Mouse (Mus musculus) forebrain, embryonic 16.5 days (tissue): ENCODE measurements at regions not wholly inside any gene's neighbourhood (a gene's known extent, or its start where the extent isn't known, plus 50 kb on each side); places are given as distances from the start of the nearest gene placed in this dataset.
A peak's percentile ranks its signal among the peaks of the same experiment; 100 is the strongest.

ENCODE experiments used
- ATAC-seq: fragments of 200-750 bp; cut with Nextera tagmentation; 2 replicates; pipeline ENCODE4 v1.8.0; 2017; ENCODE audit warnings: mild to moderate bottlenecking, moderate library complexity
- H3K27ac ChIP-seq: fragments of 300-500 bp; sonication (generic); 2 replicates; pipeline ENCODE4 v1.5.1; 2014; ENCODE audit warnings: low read length, control low read depth
- H3K27me3 ChIP-seq: fragments of 300-500 bp; sonication (generic); replicated peaks from 2 replicates; pipeline ENCODE4 v1.6.1; 2014; ENCODE audit warnings: low read length; ENCODE audit not compliant: control insufficient read depth, insufficient read depth
- H3K36me3 ChIP-seq: fragments of 300-500 bp; sonication (generic); 2 replicates; pipeline ENCODE4 v1.6.1; 2014; ENCODE audit not compliant: control insufficient read depth, insufficient read depth
- H3K4me1 ChIP-seq: fragments of 300-500 bp; sonication (generic); replicated peaks from 2 replicates; pipeline ENCODE4 v1.6.1; 2014; ENCODE audit warnings: low read length; ENCODE audit not compliant: control insufficient read depth, insufficient read depth
- H3K4me2 ChIP-seq: fragments of 300-500 bp; sonication (generic); 2 replicates; pipeline ENCODE4 v1.6.1; 2014; ENCODE audit warnings: mild to moderate bottlenecking, low read length, control low read depth
- H3K4me3 ChIP-seq: fragments of 300-500 bp; sonication (generic); replicated peaks from 2 replicates; pipeline ENCODE4 v1.5.1; 2014; ENCODE audit warnings: mild to moderate bottlenecking, low read length, control low read depth
- H3K9ac ChIP-seq: fragments of 300-500 bp; sonication (generic); replicated peaks from 2 replicates; pipeline ENCODE4 v1.6.1; 2014; ENCODE audit warnings: low read depth, low read length, control low read depth
- H3K9me3 ChIP-seq: fragments of 300-500 bp; sonication (generic); 2 replicates; pipeline ENCODE4 v1.6.1; 2016; ENCODE audit warnings: low read length; ENCODE audit not compliant: control insufficient read depth
- WGBS: fragments of 180-500 bp; shearing (Covaris S2); extraction: QIAGEN DNeasy Blood & Tissue Kit; methylation state at CpG from one replicate; pipeline ENCODE4 v1.1.7; 2014; 5-methylcytosine and 5-hydroxymethylcytosine counted together

DNA sequence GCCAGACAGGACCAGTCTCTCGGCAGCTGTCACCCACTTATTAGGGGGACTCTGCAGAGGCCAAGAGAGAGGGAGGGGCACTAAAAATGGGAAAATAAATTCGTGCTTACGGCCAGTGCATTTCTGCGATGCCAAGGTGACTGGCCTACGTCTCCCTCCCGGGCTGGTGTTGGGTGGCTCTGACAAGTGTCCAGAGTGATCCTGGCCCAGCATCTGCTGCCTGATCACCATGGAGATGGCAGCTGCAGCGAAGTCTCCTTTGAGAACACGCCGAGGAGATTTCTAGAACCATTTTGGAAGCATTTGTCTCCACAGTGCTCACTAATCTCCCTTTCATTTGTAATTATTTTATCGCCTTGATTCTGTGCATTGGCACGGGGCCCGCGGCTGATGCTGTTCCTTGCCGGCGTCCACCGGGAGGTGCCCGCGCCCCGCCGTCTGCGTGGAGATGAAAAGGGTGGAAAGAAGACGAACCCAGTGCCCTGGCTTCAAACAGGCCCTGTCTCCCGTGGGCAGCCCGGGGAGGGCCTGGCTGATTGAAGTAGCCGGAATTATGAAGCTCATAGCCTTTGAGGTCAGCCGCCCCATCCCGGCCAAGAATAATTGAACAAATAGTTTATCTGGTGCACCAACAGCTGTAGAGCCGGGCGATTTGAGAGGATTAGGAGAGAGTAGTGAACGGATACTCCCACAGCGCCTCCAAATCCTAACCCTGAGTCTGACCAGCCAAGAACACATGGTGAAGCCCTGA, 102.2 kb upstream of the Tmem45b start:
- 38% methylated on average over 31 of the region's 31 CpGs for WGBS
- Histone ChIP-seq H3K4me1 (peaks cover 4% of the 10 kb centered on the region; the same call in 1 of the 2 replicates), H3K27me3 (no peaks in the 10 kb centered on the region), H3K27ac (no peak overlapping the region), H3K9me3 (no peaks in the 10 kb centered on the region), H3K36me3 (no peaks in the 10 kb centered on the region), H3K9ac (no peak overlapping the region), H3K4me2 (peak overlapping the region; percentile 34), H3K4me3 (no peak overlapping the region)
- ATAC-seq, result peak; percentile 74

- Histone ChIP-seq H3K36me3 (no peaks in the 10 kb centered on the region), H3K27ac (no peak overlapping the region), H3K4me2 (no peak overlapping the region), H3K27me3 (peaks cover 1% of the 10 kb centered on the region; the same call in 1 of the 2 replicates), H3K4me1 (peaks cover 4% of the 10 kb centered on the region; the same call in 1 of the 2 replicates), H3K9ac (no peak overlapping the region), H3K4me3 (no peak overlapping the region), H3K9me3 (no peaks in the 10 kb centered on the region)
- ATAC-seq, result no peak
- 40% methylated on average over 12 of the region's 12 CpGs for WGBS
These were observed 100.9 kb upstream of the Tmem45b start for GRCm38 (mm10) chr9:31564996-31565773.

DNA sequence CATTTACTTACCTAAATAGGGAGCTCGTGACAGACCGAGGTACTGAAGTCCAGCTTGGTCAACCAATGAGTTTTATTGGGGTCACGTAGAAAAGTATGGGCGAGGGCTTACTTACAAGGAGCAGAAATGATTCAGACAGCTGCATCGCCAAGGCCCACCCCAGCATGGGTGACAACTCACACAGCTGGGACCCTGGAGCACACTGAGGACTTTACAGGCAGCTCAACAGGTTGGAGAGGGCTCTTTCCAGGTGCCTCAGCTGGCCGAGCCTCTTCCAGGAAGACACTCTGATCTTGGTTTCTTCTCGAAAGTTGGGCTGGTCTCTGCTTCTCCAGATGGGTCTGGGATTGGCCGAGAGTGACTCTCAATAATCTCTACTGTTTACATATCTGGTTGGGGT, 99.3 kb upstream of the Tmem45b start:
- Histone ChIP-seq H3K9me3 (no peaks in the 10 kb centered on the region), H3K4me3 (no peak overlapping the region), H3K4me1 (peaks cover 8% of the 10 kb centered on the region), H3K27ac (no peak overlapping the region), H3K9ac (no peak overlapping the region), H3K4me2 (no peak overlapping the region), H3K27me3 (peaks cover 2% of the 10 kb centered on the region; the same call in 1 of the 2 replicates), H3K36me3 (no peaks in the 10 kb centered on the region)
- no peak for ATAC-seq
- 93% methylated on average over 8 of the region's 8 CpGs for WGBS

DNA sequence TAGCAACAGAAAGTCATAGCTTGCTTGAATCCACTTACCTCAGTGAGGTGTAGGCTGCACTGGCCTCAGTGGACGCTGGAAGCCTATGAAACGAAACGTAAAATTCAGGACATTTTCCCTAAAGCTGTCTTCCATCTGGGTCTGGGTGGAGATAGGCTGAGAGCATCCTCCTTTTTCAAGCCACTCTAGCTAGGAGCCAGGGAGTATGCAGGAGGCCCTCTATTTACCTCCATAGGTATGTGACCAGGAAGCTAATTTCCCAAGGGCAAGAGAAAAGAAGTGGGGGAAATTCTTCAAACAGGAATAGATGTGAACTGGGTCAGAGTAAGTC, 95.9 kb upstream of the Tmem45b start:
- H3K27ac ChIP-seq, result no peak overlapping the region
- H3K4me2 ChIP-seq, result peak overlapping the region; percentile 67; the same call in 1 of the 2 replicates
- no peak for ATAC-seq
- no peaks in the 10 kb centered on the region for H3K36me3 ChIP-seq
- peaks cover 2% of the 10 kb centered on the region; the same call in 1 of the 2 replicates for H3K27me3 ChIP-seq
- 84% methylated on average over 3 of the region's 3 CpGs for WGBS
- no peak overlapping the region for H3K4me3 ChIP-seq
- H3K9ac ChIP-seq, result no peak overlapping the region
- H3K4me1 ChIP-seq, result peaks cover 5% of the 10 kb centered on the region
- no peaks in the 10 kb centered on the region for H3K9me3 ChIP-seq

DNA sequence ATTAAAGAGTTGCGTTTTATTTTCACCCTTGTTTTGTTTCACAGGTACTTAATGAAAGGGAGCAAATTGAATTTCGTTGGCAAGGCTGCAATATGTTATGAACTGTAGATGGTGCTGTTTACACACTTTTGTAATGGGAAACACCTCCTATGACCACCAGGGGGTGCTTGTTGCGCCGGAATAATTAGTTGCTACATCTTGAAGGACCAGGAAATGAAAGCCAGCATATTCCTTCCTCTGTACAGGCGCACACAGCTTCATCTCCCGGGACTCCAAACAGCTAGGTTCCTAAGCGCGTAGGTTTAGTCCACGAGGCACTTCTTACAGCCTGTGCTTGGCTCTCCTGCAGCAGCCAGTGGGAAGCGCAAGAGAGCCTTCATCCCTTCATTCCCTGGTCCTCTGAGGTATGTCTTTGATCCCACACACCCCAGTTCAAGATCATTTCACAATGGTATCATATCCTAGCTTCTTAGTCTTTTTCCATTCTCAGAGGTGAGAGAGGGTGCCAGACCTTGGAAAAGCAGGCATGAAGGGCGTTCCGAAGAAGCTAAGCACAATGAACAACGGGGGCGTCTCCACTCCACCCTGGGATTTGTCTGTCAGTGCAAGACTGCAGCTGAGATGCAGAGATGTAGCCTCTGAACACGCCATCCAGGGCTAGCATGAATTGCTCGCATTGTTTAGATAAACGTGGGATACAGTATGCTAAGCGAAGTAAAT, 95.4 kb upstream of the Tmem45b start:
- no peaks in the 10 kb centered on the region for H3K9me3 ChIP-seq
- H3K4me1 ChIP-seq, result peaks cover 5% of the 10 kb centered on the region
- peak overlapping the region; percentile 57 for H3K9ac ChIP-seq
- no peaks in the 10 kb centered on the region for H3K36me3 ChIP-seq
- 33% methylated on average over 18 of the region's 18 CpGs for WGBS
- peaks cover 2% of the 10 kb centered on the region; the same call in 1 of the 2 replicates for H3K27me3 ChIP-seq
- H3K27ac ChIP-seq, result no peak overlapping the region
- peak overlapping the region; percentile 67 for H3K4me2 ChIP-seq
- peak; percentile 91 for ATAC-seq
- peak overlapping the region; percentile 34 for H3K4me3 ChIP-seq

DNA sequence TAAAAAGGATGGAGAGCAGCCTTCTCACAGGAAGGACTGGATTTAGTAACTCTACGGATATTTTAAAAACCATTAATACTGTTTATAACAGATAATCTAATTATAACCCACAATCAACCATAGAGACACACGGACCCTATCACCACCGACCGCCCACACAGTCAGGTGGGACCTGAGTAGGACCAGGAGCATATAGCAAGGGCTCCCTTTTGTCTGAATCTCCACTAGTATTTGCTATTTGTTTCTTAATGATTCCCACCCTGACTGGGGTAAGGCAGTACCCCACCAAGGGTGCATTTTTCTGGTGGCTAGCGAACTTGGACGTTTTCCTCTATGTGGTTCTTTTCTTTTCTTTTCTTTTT, 79.4 kb upstream of the Tmem45b start:
- ATAC-seq, result peak; percentile 55; the same call in 1 of the 2 replicates
- Histone ChIP-seq H3K9ac (no peak overlapping the region), H3K4me1 (no peaks in the 10 kb centered on the region), H3K4me2 (no peak overlapping the region), H3K27me3 (no peaks in the 10 kb centered on the region), H3K4me3 (no peak overlapping the region), H3K36me3 (no peaks in the 10 kb centered on the region), H3K27ac (no peak overlapping the region), H3K9me3 (no peaks in the 10 kb centered on the region)
- WGBS, result 62% methylated on average over 6 of the region's 6 CpGs

- Histone ChIP-seq H3K27ac (no peak overlapping the region), H3K9me3 (no peaks in the 10 kb centered on the region)
- 9% methylated on average over 13 of the region's 13 CpGs for WGBS
These were observed 78.8 kb upstream of the Tmem45b start for GRCm38 (mm10) chr9:31542909-31543690.

GRCm38 (mm10) chr9:31541615-31542191, 77.4 kb upstream of the Tmem45b start:
- no peak overlapping the region for H3K27ac ChIP-seq
- H3K4me3 ChIP-seq, result no peak overlapping the region
- no peaks in the 10 kb centered on the region for H3K4me1 ChIP-seq
- no peak for ATAC-seq
- no peaks in the 10 kb centered on the region for H3K36me3 ChIP-seq
- H3K9ac ChIP-seq, result no peak overlapping the region
- H3K27me3 ChIP-seq, result no peaks in the 10 kb centered on the region
- WGBS, result 76% methylated on average over 5 of the region's 5 CpGs
- no peak overlapping the region for H3K4me2 ChIP-seq
- no peaks in the 10 kb centered on the region for H3K9me3 ChIP-seq

More at GRCm38 (mm10) chr9:31542909-31543690, 78.8 kb upstream of the Tmem45b start:
- Histone ChIP-seq H3K4me2 (no peak overlapping the region), H3K27me3 (no peaks in the 10 kb centered on the region), H3K4me3 (no peak overlapping the region), H3K9ac (no peak overlapping the region), H3K4me1 (no peaks in the 10 kb centered on the region), H3K36me3 (no peaks in the 10 kb centered on the region)
- ATAC-seq, result peak; percentile 83
